Mouse (Mus musculus): ENCODE data around the gene Il2. TPM values are rescaled to one million over a fixed set of nuclear protein-coding genes. Genes with fewer than 3 reads are reported as not detected.

Il2 gene
- polyA plus RNA-seq (2015; fragmentation: Nextera tagmentation; extraction: Ambion mirVana), result 0.28 TPM in 1 of 2 replicates, not detected in the other

GRCm38 (mm10) chr3:37125655-37126054 lies at the start of gene Il2:
Gene Il2, minus strand, starts transcription at chr3:37125959.
- no peaks in the 10 kb centered on the region for H3K4me1 ChIP-seq
- 74% methylated on average over 4 of the region's 4 CpGs for WGBS
- H3K27me3 ChIP-seq, result no peaks in the 10 kb centered on the region
- ATAC-seq (replicated peaks; ENCODE audit: low FRiP score), result no peak
- no peaks in the 10 kb centered on the region for H3K36me3 ChIP-seq
- no peak within 1 kb of the TSS for H3K9ac ChIP-seq
- H3K4me3 ChIP-seq (replicated peaks), result no peak within 1 kb of the TSS
- H3K27ac ChIP-seq, result no peak within 1 kb of the TSS
- H3K4me2 ChIP-seq, result no peak within 1 kb of the TSS
- H3K9me3 ChIP-seq (replicated peaks), result no peaks in the 10 kb centered on the region

GRCm38 (mm10) chr3:37174711-37175572 lies 49.2 kb upstream of the Il2 start:
- H3K27me3 ChIP-seq, result no peaks in the 10 kb centered on the region
- H3K27ac ChIP-seq, result no peak overlapping the region
- no peaks in the 10 kb centered on the region for H3K4me1 ChIP-seq
- WGBS, result 60% methylated on average over 10 of the region's 10 CpGs
- H3K9me3 ChIP-seq (replicated peaks), result no peaks in the 10 kb centered on the region
- no peak overlapping the region for H3K4me3 ChIP-seq (replicated peaks)
- H3K4me2 ChIP-seq, result no peak overlapping the region
- H3K36me3 ChIP-seq, result no peaks in the 10 kb centered on the region
- ATAC-seq (replicated peaks; ENCODE audit: low FRiP score), result no peak
- H3K9ac ChIP-seq, result no peak overlapping the region

GRCm38 (mm10) chr3:37173285-37173684 lies 47.5 kb upstream of the Il2 start:
- no peak overlapping the region for H3K4me2 ChIP-seq
- H3K27me3 ChIP-seq, result no peaks in the 10 kb centered on the region
- no peak overlapping the region for H3K4me3 ChIP-seq (replicated peaks)
- 87% methylated on average over 8 of the region's 8 CpGs for WGBS
- H3K9ac ChIP-seq, result no peak overlapping the region
- no peak for ATAC-seq (replicated peaks; ENCODE audit: low FRiP score)
- H3K9me3 ChIP-seq (replicated peaks), result no peaks in the 10 kb centered on the region
- no peak overlapping the region for H3K27ac ChIP-seq
- no peaks in the 10 kb centered on the region for H3K4me1 ChIP-seq
- no peaks in the 10 kb centered on the region for H3K36me3 ChIP-seq

- Histone ChIP-seq H3K4me1 (no peaks in the 10 kb centered on the region), H3K36me3 (no peaks in the 10 kb centered on the region), H3K9ac (no peak overlapping the region), H3K9me3 (replicated peaks) (no peaks in the 10 kb centered on the region), H3K4me2 (no peak overlapping the region), H3K4me3 (replicated peaks) (no peak overlapping the region), H3K27me3 (no peaks in the 10 kb centered on the region), H3K27ac (no peak overlapping the region)
- ATAC-seq (replicated peaks; ENCODE audit: low FRiP score), result no peak
- 93% methylated on average over 2 of the region's 2 CpGs for WGBS
Measured at GRCm38 (mm10) chr3:37169283-37169682, 43.5 kb upstream of the Il2 start.

GRCm38 (mm10) chr3:37161096-37161495 lies 35.3 kb upstream of the Il2 start:
- Histone ChIP-seq H3K4me1 (no peaks in the 10 kb centered on the region), H3K9me3 (replicated peaks) (no peaks in the 10 kb centered on the region), H3K27me3 (no peaks in the 10 kb centered on the region), H3K4me3 (replicated peaks) (no peak overlapping the region), H3K36me3 (no peaks in the 10 kb centered on the region), H3K27ac (no peak overlapping the region), H3K4me2 (no peak overlapping the region), H3K9ac (no peak overlapping the region)
- WGBS, result 64% methylated on average over 4 of the region's 4 CpGs
- ATAC-seq (replicated peaks; ENCODE audit: low FRiP score), result no peak

- Histone ChIP-seq H3K9me3 (replicated peaks) (no peaks in the 10 kb centered on the region), H3K4me1 (no peaks in the 10 kb centered on the region), H3K4me2 (no peak overlapping the region), H3K4me3 (replicated peaks) (no peak overlapping the region), H3K9ac (no peak overlapping the region), H3K27ac (no peak overlapping the region), H3K27me3 (no peaks in the 10 kb centered on the region), H3K36me3 (no peaks in the 10 kb centered on the region)
- 73% methylated on average over 3 of the region's 3 CpGs for WGBS
- no peak for ATAC-seq (replicated peaks; ENCODE audit: low FRiP score)
Measured at GRCm38 (mm10) chr3:37158246-37158645, 32.5 kb upstream of the Il2 start.

GRCm38 (mm10) chr3:37157082-37157481 lies 31.3 kb upstream of the Il2 start:
- Histone ChIP-seq H3K9ac (no peak overlapping the region), H3K36me3 (no peaks in the 10 kb centered on the region), H3K27ac (no peak overlapping the region), H3K4me3 (replicated peaks) (no peak overlapping the region), H3K27me3 (no peaks in the 10 kb centered on the region), H3K4me1 (no peaks in the 10 kb centered on the region), H3K9me3 (replicated peaks) (no peaks in the 10 kb centered on the region), H3K4me2 (no peak overlapping the region)
- WGBS, result 75% methylated on average over 8 of the region's 8 CpGs
- no peak for ATAC-seq (replicated peaks; ENCODE audit: low FRiP score)

GRCm38 (mm10) chr3:37154396-37154795 lies 28.6 kb upstream of the Il2 start:
- no peak overlapping the region for H3K4me3 ChIP-seq (replicated peaks)
- no peak overlapping the region for H3K4me2 ChIP-seq
- no peaks in the 10 kb centered on the region for H3K9me3 ChIP-seq (replicated peaks)
- 60% methylated on average over 7 of the region's 7 CpGs for WGBS
- ATAC-seq (replicated peaks; ENCODE audit: low FRiP score), result no peak
- no peak overlapping the region for H3K9ac ChIP-seq
- no peaks in the 10 kb centered on the region for H3K4me1 ChIP-seq
- H3K27me3 ChIP-seq, result no peaks in the 10 kb centered on the region
- no peaks in the 10 kb centered on the region for H3K36me3 ChIP-seq
- H3K27ac ChIP-seq, result no peak overlapping the region

GRCm38 (mm10) chr3:37153004-37153403 lies 27.2 kb upstream of the Il2 start:
- Histone ChIP-seq H3K9ac (no peak overlapping the region), H3K4me3 (replicated peaks) (no peak overlapping the region), H3K36me3 (no peaks in the 10 kb centered on the region), H3K27ac (no peak overlapping the region), H3K9me3 (replicated peaks) (no peaks in the 10 kb centered on the region), H3K4me1 (no peaks in the 10 kb centered on the region), H3K27me3 (no peaks in the 10 kb centered on the region), H3K4me2 (no peak overlapping the region)
- no peak for ATAC-seq (replicated peaks; ENCODE audit: low FRiP score)
- 92% methylated on average over 7 of the region's 7 CpGs for WGBS

GRCm38 (mm10) chr3:37152274-37152673 lies 26.5 kb upstream of the Il2 start:
- H3K27me3 ChIP-seq, result no peaks in the 10 kb centered on the region
- 51% methylated on average over 10 of the region's 10 CpGs for WGBS
- no peak overlapping the region for H3K4me3 ChIP-seq (replicated peaks)
- H3K4me1 ChIP-seq, result no peaks in the 10 kb centered on the region
- no peaks in the 10 kb centered on the region for H3K9me3 ChIP-seq (replicated peaks)
- ATAC-seq (replicated peaks; ENCODE audit: low FRiP score), result no peak
- H3K27ac ChIP-seq, result no peak overlapping the region
- H3K36me3 ChIP-seq, result no peaks in the 10 kb centered on the region
- no peak overlapping the region for H3K4me2 ChIP-seq
- H3K9ac ChIP-seq, result no peak overlapping the region

GRCm38 (mm10) chr3:37146810-37147209 lies 21.1 kb upstream of the Il2 start:
- no peak overlapping the region for H3K27ac ChIP-seq
- peaks cover 12% of the 10 kb centered on the region for H3K4me1 ChIP-seq
- no peak overlapping the region for H3K4me3 ChIP-seq (replicated peaks)
- WGBS, result 56% methylated on average over 7 of the region's 7 CpGs
- H3K9me3 ChIP-seq (replicated peaks), result no peaks in the 10 kb centered on the region
- no peaks in the 10 kb centered on the region for H3K27me3 ChIP-seq
- H3K9ac ChIP-seq, result no peak overlapping the region
- no peak for ATAC-seq (replicated peaks; ENCODE audit: low FRiP score)
- H3K36me3 ChIP-seq, result no peaks in the 10 kb centered on the region
- peak overlapping the region; percentile 30; the same call in 1 of the 2 replicates for H3K4me2 ChIP-seq

- Histone ChIP-seq H3K9ac (no peak overlapping the region), H3K4me1 (peaks cover 12% of the 10 kb centered on the region), H3K9me3 (replicated peaks) (no peaks in the 10 kb centered on the region), H3K27ac (no peak overlapping the region), H3K4me2 (peak overlapping the region; percentile 30; the same call in 1 of the 2 replicates), H3K4me3 (replicated peaks) (no peak overlapping the region), H3K27me3 (no peaks in the 10 kb centered on the region), H3K36me3 (no peaks in the 10 kb centered on the region)
- ATAC-seq (replicated peaks; ENCODE audit: low FRiP score), result peak; percentile 49; the same call in 1 of the 2 replicates
- 7% methylated on average over 8 of the region's 8 CpGs for WGBS
Measured at GRCm38 (mm10) chr3:37146406-37146805, 20.6 kb upstream of the Il2 start.
